22 mouse cellular contexts compared by ENCODE assay signal in genomic region chr10:40502734-40503133, GRCm38 (mm10).
DNase-seq lines count a peak whose midpoint lies in the region; ATAC-seq and TF ChIP-seq lines count a peak whose summit lies in the region.
"Had no signal": no experiment of that assay in that cellular context is flagged by ENCODE, and none has a peak within 500 bp of the region (broad histone marks: within the 10 kb centered on the region; RNA-seq: fewer than 3 reads in every experiment).

No protein-coding gene starts in this region.

- H3K4me1 ChIP-seq in ES-Bruce4 (ENCODE audit: control insufficient read depth, insufficient read depth, low read length): peaks cover 3% of the 10 kb centered on the region
- H3K4me1 ChIP-seq in forebrain, embryonic 12.5 days: peaks cover 10% of the 10 kb centered on the region

- H3K27me3 ChIP-seq in ES-Bruce4 (ENCODE audit: control insufficient read depth, insufficient read depth, low read length, poor library complexity, severe bottlenecking): no peaks in the 10 kb centered on the region
- no peaks in the 10 kb centered on the region for H3K27me3 ChIP-seq in forebrain, embryonic 12.5 days
- H3K27me3 ChIP-seq: embryonic facial prominence, embryonic 13.5 days; embryonic facial prominence, embryonic 15.5 days had no signal

- no peak for TF ChIP-seq EP300 in ES-Bruce4 (IDR thresholded peaks at IDR 0.05; ENCODE audit: insufficient read depth, low read depth, low read length)

- WGBS in forebrain, embryonic 12.5 days: 70% methylated on average over 2 of the region's 3 CpGs

- DNase-seq in layer of hippocampus, adult 2 months (ENCODE audit: low spot score in 2 of 2): no peak
- DNase-seq in layer of hippocampus, postnatal 10 days (ENCODE audit: low spot score in 2 of 2): no peak
- DNase-seq in NIH3T3 (ENCODE audit: low read depth): peak; percentile 20
- DNase-seq in gastrocnemius, postnatal 25 days: no peak
- DNase-seq: adrenal gland, adult 2 months; adrenal gland, postnatal 10 days; adrenal gland, postnatal 25 days; cerebellum, adult 11 months; cerebellum, adult 18-20 months; cerebellum, adult 8-10 months; cerebellum, adult 9-11 months; cerebellum, postnatal 14 days; cerebellum, postnatal 36 days; embryo, embryonic 11 days had no signal

- no peak overlapping the region for H3K4me2 ChIP-seq in forebrain, embryonic 12.5 days
- H3K4me2 ChIP-seq: embryonic facial prominence, embryonic 13.5 days; embryonic facial prominence, embryonic 15.5 days had no signal

- H3K36me3 ChIP-seq in ES-Bruce4 (ENCODE audit: control insufficient read depth, insufficient read depth, low read length, poor library complexity, severe bottlenecking): no peaks in the 10 kb centered on the region
- H3K36me3 ChIP-seq in forebrain, embryonic 12.5 days (replicated peaks): no peaks in the 10 kb centered on the region
- H3K36me3 ChIP-seq: embryonic facial prominence, embryonic 13.5 days; embryonic facial prominence, embryonic 15.5 days; G1E had no signal

- peak overlapping the region; percentile 96; the same call in 1 of the 2 replicates for H3K27ac ChIP-seq in layer of hippocampus, adult 2 months
- H3K27ac ChIP-seq in ES-Bruce4 (ENCODE audit: insufficient read depth, low read length): no peak overlapping the region
- H3K27ac ChIP-seq in forebrain, embryonic 12.5 days: no peak overlapping the region
- H3K27ac ChIP-seq: embryonic facial prominence, embryonic 13.5 days; embryonic facial prominence, embryonic 15.5 days had no signal

- no peak for TF ChIP-seq CTCF in layer of hippocampus, adult 2 months (conservative IDR thresholded peaks at IDR 0.05)
- no peak for TF ChIP-seq CTCF in ES-Bruce4 (IDR thresholded peaks at IDR 0.05; ENCODE audit: low read depth, low read length)

- H3K9me3 ChIP-seq in ES-Bruce4 (replicated peaks; ENCODE audit: control insufficient read depth, insufficient read depth, low read length, poor library complexity, severe bottlenecking): no peaks in the 10 kb centered on the region
- H3K9me3 ChIP-seq in forebrain, embryonic 12.5 days: no peaks in the 10 kb centered on the region
- H3K9me3 ChIP-seq: embryonic facial prominence, embryonic 13.5 days; embryonic facial prominence, embryonic 15.5 days had no signal

- no peak overlapping the region for H3K4me3 ChIP-seq in layer of hippocampus, adult 2 months
- H3K4me3 ChIP-seq in ES-Bruce4 (ENCODE audit: low read depth, low read length): peak overlapping the region; percentile 67
- H3K4me3 ChIP-seq in forebrain, embryonic 12.5 days (replicated peaks): no peak overlapping the region
- H3K4me3 ChIP-seq: embryonic facial prominence, embryonic 13.5 days; embryonic facial prominence, embryonic 15.5 days; erythroblast, embryonic 14.5 days had no signal

- no peak for TF ChIP-seq POLR2A in ES-Bruce4 (IDR thresholded peaks at IDR 0.05; ENCODE audit: insufficient read depth, low read length)

- no peak for ATAC-seq in forebrain, embryonic 12.5 days (ENCODE audit: low FRiP score)
- ATAC-seq: forebrain, embryonic 14.5 days; forebrain, embryonic 16.5 days had no signal

- H3K9ac ChIP-seq in ES-Bruce4 (ENCODE audit: low read depth, poor library complexity, severe bottlenecking): no peak overlapping the region
- no peak overlapping the region for H3K9ac ChIP-seq in forebrain, embryonic 12.5 days
- H3K9ac ChIP-seq: embryonic facial prominence, embryonic 13.5 days; embryonic facial prominence, embryonic 15.5 days had no signal
